Mouse (Mus musculus) kidney, embryonic 14.5 days (tissue): ENCODE data around the gene Rnf182. TPM values are rescaled to one million over a fixed set of nuclear protein-coding genes. Genes with fewer than 3 reads are reported as not detected.

Experiments
- ATAC-seq: fragments of 200-750 bp; cut with Nextera tagmentation; 2 replicates; pipeline ENCODE4 v1.8.0; 2017; ENCODE audit warnings: moderate number of reproducible peaks, mild to moderate bottlenecking, moderate TSS enrichment, moderate library complexity; ENCODE audit not compliant: low FRiP score, low TSS enrichment
- H3K27ac ChIP-seq: fragments of 300-500 bp; sonication (generic); 2 replicates; pipeline ENCODE4 v1.5.1; 2014; ENCODE audit warnings: low read depth, mild to moderate bottlenecking, low read length, moderate library complexity, mixed read lengths
- H3K27me3 ChIP-seq: fragments of 300-500 bp; sonication (generic); 2 replicates; pipeline ENCODE4 v1.6.1; 2014; ENCODE audit warnings: mild to moderate bottlenecking, low read length; ENCODE audit not compliant: control insufficient read depth, insufficient read depth
- H3K36me3 ChIP-seq: fragments of 300-500 bp; sonication (generic); 2 replicates; pipeline ENCODE4 v1.6.1; 2014; ENCODE audit warnings: low read length, mixed read lengths; ENCODE audit not compliant: control insufficient read depth, insufficient read depth
- H3K4me1 ChIP-seq: fragments of 300-500 bp; sonication (generic); 2 replicates; pipeline ENCODE4 v1.6.1; 2014; ENCODE audit warnings: low read length, mixed read lengths; ENCODE audit not compliant: control insufficient read depth, insufficient read depth
- H3K4me2 ChIP-seq: fragments of 300-500 bp; sonication (generic); replicated peaks from 2 replicates; pipeline ENCODE4 v1.6.1; 2014; ENCODE audit warnings: low read depth, mild to moderate bottlenecking, low read length
- H3K4me3 ChIP-seq: fragments of 300-500 bp; sonication (generic); 2 replicates; pipeline ENCODE4 v1.5.1; 2014; ENCODE audit warnings: mild to moderate bottlenecking, low read length
- H3K9ac ChIP-seq: fragments of 300-500 bp; sonication (generic); 2 replicates; pipeline ENCODE4 v1.6.1; 2014; ENCODE audit warnings: low read depth, mild to moderate bottlenecking, low read length, moderate library complexity
- H3K9me3 ChIP-seq: fragments of 300-500 bp; sonication (generic); 2 replicates; pipeline ENCODE4 v1.6.1; 2016; ENCODE audit warnings: low read length; ENCODE audit not compliant: control insufficient read depth
- WGBS: fragments of 180-500 bp; shearing (Covaris S2); extraction: QIAGEN DNeasy Blood & Tissue Kit; methylation state at CpG from one replicate; pipeline ENCODE4 v1.1.7; 2014; 5-methylcytosine and 5-hydroxymethylcytosine counted together
- polyA plus RNA-seq: library from polyadenylated mRNA; unstranded; fragments of >200 nt; fragmentation: Nextera tagmentation; extraction: Ambion mirVana; gene quantifications from 2 replicates; pipeline ENCODE4 v1.2.1, GENCODE M21; 2014

Rnf182 gene
- polyA plus RNA-seq, 1 experiment from 2014 or later, result 1.5 TPM

DNA sequence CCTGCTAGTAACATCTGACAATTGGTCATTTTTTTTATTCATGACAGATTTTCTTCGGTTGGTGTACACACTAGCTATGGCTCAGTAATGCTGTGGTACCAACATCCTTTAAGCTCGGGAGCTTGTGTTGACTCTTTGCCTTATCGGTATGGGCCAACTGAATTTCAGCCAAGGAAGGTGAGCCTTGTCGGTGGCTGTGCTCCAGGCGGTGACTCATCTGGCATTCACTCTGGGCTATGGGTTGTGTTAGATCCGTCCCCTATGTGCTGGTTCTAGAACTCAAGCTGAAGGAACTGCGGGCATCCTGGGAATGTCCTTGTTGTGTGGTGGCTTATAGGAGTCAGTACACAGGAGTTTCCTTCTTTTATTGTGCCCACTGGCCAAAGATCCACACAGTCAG is 14.3 kb downstream of the Rnf182 start:
- Histone ChIP-seq H3K4me2 (no peak overlapping the region), H3K27me3 (no peaks in the 10 kb centered on the region), H3K27ac (no peak overlapping the region), H3K4me1 (no peaks in the 10 kb centered on the region), H3K9ac (no peak overlapping the region), H3K4me3 (no peak overlapping the region), H3K36me3 (no peaks in the 10 kb centered on the region), H3K9me3 (no peaks in the 10 kb centered on the region)
- no peak for ATAC-seq
- WGBS, result 88% methylated on average over 7 of the region's 7 CpGs

DNA sequence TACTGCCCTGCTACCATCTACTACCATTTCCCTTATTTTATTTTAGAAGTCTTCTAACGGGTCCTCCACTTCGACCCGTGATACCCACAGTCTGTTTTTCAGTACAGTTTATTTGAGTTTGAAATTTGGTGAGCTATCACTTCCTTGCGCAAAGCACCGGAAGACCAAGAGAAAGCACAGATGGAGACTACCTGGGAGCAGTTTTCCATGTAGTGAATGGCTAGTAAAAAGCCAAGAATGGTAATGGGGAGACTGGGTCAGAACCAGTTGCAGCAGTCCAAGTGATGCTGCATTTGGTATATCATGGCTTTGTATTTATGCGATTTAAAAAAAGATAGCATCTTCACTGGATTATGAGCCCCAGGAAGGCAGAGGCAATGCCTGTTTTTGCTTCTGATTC is 15.8 kb downstream of the Rnf182 start:
- Histone ChIP-seq H3K36me3 (no peaks in the 10 kb centered on the region), H3K4me1 (no peaks in the 10 kb centered on the region), H3K9me3 (no peaks in the 10 kb centered on the region), H3K4me3 (no peak overlapping the region), H3K9ac (no peak overlapping the region), H3K4me2 (no peak overlapping the region), H3K27me3 (no peaks in the 10 kb centered on the region), H3K27ac (no peak overlapping the region)
- ATAC-seq, result no peak
- WGBS, result 94% methylated on average over 6 of the region's 6 CpGs

DNA sequence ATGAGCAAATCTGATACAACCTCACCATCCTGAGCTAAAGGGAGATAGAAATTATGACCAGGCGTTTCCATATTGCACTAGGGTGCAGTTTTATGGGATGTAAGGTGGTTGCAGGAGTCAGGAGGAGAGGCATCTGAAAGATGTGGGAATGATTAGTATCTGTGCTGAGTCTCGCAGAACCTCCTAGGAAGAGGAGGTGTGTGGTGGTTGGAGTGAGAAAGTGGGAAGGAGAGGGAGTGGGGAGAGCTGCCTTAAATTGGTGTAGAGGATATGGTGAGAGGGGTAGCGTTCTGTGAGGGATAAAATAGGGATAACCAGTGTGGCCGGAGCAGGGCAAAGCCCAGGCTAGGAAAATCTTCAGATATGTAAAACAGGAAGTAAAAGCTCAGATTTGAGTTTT is 17.5 kb downstream of the Rnf182 start:
- Histone ChIP-seq H3K4me2 (no peak overlapping the region), H3K27me3 (no peaks in the 10 kb centered on the region), H3K36me3 (no peaks in the 10 kb centered on the region), H3K27ac (no peak overlapping the region), H3K4me3 (no peak overlapping the region), H3K9me3 (no peaks in the 10 kb centered on the region), H3K9ac (no peak overlapping the region), H3K4me1 (no peaks in the 10 kb centered on the region)
- WGBS, result 88% methylated on average over 4 of the region's 4 CpGs
- no peak for ATAC-seq

DNA sequence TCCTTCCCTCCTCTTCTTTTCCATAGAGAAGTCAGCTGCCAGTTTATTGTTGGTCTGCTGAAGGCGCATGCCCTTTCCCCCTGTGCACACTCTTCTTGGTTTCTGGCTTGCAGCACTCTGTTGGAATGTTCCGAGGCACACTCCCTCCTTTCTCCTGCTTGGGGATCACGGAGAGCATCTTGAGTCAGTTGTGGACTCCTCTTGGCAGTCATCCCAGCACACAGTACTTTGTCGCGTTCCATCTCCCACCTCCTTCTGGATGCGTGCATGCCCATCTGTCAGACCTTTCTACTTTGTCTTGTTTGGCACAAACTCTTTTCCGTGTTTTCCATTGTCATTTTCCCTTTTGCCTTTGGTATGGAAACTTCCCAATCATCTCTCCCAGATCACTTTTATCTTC is 22.2 kb downstream of the Rnf182 start:
- Histone ChIP-seq H3K4me3 (no peak overlapping the region), H3K9me3 (no peaks in the 10 kb centered on the region), H3K9ac (no peak overlapping the region), H3K4me1 (no peaks in the 10 kb centered on the region), H3K36me3 (no peaks in the 10 kb centered on the region), H3K27ac (no peak overlapping the region), H3K4me2 (no peak overlapping the region), H3K27me3 (no peaks in the 10 kb centered on the region)
- 88% methylated on average over 7 of the region's 7 CpGs for WGBS
- no peak for ATAC-seq

DNA sequence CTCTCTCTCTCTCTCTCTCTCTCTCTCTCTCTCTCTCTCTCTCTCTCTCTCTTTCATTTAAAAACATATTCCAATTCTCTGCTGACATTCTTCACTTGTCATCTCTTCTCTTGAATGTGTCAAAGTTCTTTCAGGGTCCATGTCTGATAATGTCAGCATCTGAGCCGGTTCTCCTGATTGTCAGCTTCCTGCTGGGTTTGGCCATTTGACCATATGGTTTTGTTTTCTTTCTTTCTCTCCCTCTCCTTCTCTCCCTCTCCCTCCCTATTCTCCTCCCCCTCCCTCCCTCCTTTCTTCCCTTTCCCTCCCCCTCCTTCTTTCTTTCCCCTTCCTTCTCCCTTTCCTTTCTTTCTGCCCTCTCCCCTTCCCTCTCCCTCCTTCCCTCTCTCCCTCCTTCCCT is 29.5 kb downstream of the Rnf182 start:
- ATAC-seq, result no peak
- no peaks in the 10 kb centered on the region for H3K36me3 ChIP-seq
- H3K9ac ChIP-seq, result no peak overlapping the region
- 24% methylated on average over 1 of the region's 1 CpGs for WGBS
- no peak overlapping the region for H3K27ac ChIP-seq
- 0 out of 2 replicates have a peak, but pooled peaks cover 3% of the 10 kb centered on the region for H3K4me1 ChIP-seq
- H3K27me3 ChIP-seq, result no peaks in the 10 kb centered on the region
- H3K9me3 ChIP-seq, result no peaks in the 10 kb centered on the region
- no peak overlapping the region for H3K4me3 ChIP-seq
- no peak overlapping the region for H3K4me2 ChIP-seq

DNA sequence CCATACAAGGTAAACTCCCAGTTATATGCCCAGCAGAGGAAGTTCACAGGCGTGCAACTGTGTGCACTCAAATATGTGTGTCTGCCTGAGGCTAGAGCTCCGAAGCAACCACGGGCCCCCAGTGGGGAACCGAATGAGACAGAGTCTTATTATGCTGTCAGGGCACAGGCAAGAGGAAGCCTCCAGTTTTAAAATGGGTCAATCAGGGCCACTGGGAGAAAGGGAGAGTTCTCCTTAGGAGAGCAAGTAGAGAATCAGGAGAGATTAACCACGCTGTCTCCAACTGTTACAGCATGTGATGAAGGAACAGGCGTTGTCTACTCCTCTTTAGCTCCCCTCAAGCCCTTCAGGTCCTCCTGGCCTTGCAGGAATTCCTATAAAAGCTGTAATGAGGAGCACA is 33.0 kb downstream of the Rnf182 start:
- 50% methylated on average over 6 of the region's 6 CpGs for WGBS
- H3K9me3 ChIP-seq, result no peaks in the 10 kb centered on the region
- no peak for ATAC-seq
- H3K9ac ChIP-seq, result no peak overlapping the region
- no peak overlapping the region for H3K27ac ChIP-seq
- H3K36me3 ChIP-seq, result no peaks in the 10 kb centered on the region
- H3K4me1 ChIP-seq, result 0 out of 2 replicates have a peak, but pooled peaks cover 3% of the 10 kb centered on the region
- H3K27me3 ChIP-seq, result 0 out of 2 replicates have a peak, but pooled peaks cover 5% of the 10 kb centered on the region
- H3K4me3 ChIP-seq, result no peak overlapping the region
- no peak overlapping the region for H3K4me2 ChIP-seq

DNA sequence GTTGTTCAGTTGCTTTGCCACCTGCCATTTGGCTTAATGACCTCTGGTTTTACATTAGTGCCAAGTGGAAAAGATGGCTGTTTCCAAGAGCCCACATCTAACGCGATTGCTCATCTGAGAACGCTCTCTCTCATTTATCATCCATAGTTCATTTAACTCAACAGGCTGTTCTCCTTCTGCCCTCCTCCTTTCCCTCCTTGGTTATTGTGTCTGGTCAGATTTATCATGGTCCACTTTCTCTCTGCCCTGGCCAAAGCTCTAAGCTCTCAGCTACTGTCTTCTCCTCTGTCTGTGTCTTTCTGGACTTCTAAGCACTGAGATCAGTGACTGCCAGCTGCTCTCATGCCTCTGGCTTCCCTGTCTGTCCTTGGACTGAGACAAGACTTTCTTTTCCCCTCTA is 35.8 kb downstream of the Rnf182 start:
- Histone ChIP-seq H3K36me3 (no peaks in the 10 kb centered on the region), H3K4me3 (no peak overlapping the region), H3K4me2 (no peak overlapping the region), H3K9me3 (no peaks in the 10 kb centered on the region), H3K27ac (no peak overlapping the region), H3K27me3 (0 out of 2 replicates have a peak, but pooled peaks cover 5% of the 10 kb centered on the region), H3K4me1 (0 out of 2 replicates have a peak, but pooled peaks cover 3% of the 10 kb centered on the region), H3K9ac (no peak overlapping the region)
- ATAC-seq, result peak; percentile 43; the same call in 1 of the 2 replicates
- WGBS, result 17% methylated on average over 3 of the region's 3 CpGs

DNA sequence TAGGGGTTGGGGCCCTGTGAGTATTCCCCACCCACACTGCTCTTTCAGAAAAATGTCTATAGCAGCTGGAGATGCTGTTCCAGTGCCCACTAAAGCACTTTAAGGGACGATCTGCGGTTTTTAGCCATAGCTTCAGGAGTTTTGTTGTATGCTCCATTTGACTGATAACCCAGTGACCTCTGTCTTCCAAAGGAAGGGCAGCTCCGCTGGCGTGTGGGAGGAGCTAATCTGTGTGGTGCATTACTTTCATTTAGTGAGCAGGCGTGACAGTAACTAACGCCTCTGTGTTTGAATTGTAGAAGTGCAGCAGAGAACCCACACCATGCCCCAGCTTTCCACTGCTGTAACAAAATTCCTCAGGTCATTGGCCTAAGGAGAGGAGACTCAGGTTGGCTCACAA is 38.6 kb downstream of the Rnf182 start:
- Histone ChIP-seq H3K9ac (no peak overlapping the region), H3K27me3 (0 out of 2 replicates have a peak, but pooled peaks cover 5% of the 10 kb centered on the region), H3K27ac (no peak overlapping the region), H3K4me3 (no peak overlapping the region), H3K36me3 (no peaks in the 10 kb centered on the region), H3K9me3 (no peaks in the 10 kb centered on the region), H3K4me1 (no peaks in the 10 kb centered on the region), H3K4me2 (no peak overlapping the region)
- WGBS, result 42% methylated on average over 6 of the region's 6 CpGs
- ATAC-seq, result no peak

DNA sequence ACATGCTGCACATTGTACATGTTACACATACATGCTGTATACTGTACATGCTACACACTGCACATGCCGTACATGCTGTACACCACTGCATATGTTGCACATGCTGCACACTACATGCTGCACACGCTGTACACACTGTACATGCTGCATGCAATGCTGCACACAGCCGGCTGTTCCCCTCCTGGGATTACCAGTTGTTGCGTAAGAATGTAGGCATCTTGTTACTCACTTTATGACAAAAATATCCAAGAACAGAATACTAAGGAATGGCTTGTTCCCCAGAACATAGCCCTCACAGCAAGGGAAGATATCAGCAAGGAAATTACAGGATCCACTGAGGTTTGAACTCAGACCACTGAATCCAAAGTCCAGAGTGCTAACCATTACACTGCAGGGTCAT is 47.7 kb downstream of the Rnf182 start:
- 93% methylated on average over 4 of the region's 4 CpGs for WGBS
- no peak overlapping the region for H3K4me2 ChIP-seq
- no peak overlapping the region for H3K27ac ChIP-seq
- ATAC-seq, result no peak
- no peaks in the 10 kb centered on the region for H3K9me3 ChIP-seq
- no peak overlapping the region for H3K4me3 ChIP-seq
- no peaks in the 10 kb centered on the region for H3K4me1 ChIP-seq
- no peaks in the 10 kb centered on the region for H3K27me3 ChIP-seq
- H3K36me3 ChIP-seq, result no peaks in the 10 kb centered on the region
- H3K9ac ChIP-seq, result no peak overlapping the region
